In the genomic region with DNA sequence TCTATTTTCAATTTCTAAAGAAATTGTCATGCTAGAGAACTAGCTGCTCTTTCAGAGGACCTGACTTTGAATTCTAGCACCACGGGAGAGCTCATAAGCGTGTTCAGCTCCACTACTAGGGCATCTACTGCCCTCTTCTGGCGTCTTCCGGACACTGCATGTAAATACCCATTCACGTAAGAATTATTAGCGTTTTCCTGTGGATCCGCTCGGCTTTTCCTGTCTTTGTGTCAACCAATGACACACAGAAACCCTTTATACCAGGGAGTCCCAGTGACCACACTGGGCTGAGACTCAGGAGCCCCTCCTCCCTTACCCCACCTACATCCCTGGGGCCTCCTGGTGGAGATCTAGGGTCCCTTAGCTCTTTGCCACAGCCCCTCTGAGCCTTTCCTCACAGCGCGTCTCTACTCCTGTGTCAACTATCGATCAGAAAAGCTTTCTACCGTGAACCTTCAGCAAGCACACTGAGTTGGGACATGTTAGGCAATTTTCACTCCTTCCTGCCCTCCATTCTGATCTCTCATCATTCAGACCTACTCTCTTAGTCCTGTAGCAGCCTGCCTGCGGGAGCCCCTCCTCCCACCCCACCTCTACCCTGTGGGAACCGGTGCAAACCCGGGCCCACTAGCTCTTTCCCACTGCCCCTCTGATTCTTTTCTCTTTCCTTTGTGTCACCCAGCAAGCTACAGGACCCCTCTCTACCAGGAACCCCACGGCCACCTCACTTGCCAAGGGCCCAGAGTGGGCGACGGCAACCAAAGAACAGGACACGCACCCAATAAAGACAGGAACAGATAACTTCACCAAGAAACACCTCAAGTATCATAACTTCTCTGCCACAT, we compare ENCODE assay signal across 7 mouse cellular contexts. TPM values are rescaled to one million over a fixed set of nuclear protein-coding genes. Genes with fewer than 3 reads are reported as not detected.
DNase-seq lines count a peak whose midpoint lies in the region; ATAC-seq lines count a peak whose summit lies in the region.

No protein-coding gene starts in this region.

- H3K27ac ChIP-seq in intestine, embryonic 14.5 days (ENCODE audit: low read depth), result no peak overlapping the region
- no peak overlapping the region for H3K27ac ChIP-seq in midbrain, embryonic 11.5 days (ENCODE audit: low read depth, low read length)

- WGBS in intestine, embryonic 14.5 days, result 4% methylated on average over 19 of the region's 19 CpGs
- WGBS in midbrain, embryonic 11.5 days, result 2% methylated on average over 19 of the region's 19 CpGs

- no peak overlapping the region for H3K9ac ChIP-seq in intestine, embryonic 14.5 days (ENCODE audit: low read length)
- peak overlapping the region; percentile 53 for H3K9ac ChIP-seq in midbrain, embryonic 11.5 days (ENCODE audit: low read length)

- peak overlapping the region; percentile 48 for H3K4me2 ChIP-seq in intestine, embryonic 14.5 days (ENCODE audit: low read length)
- peak overlapping the region; percentile 56 for H3K4me2 ChIP-seq in midbrain, embryonic 11.5 days

- no peaks in the 10 kb centered on the region for H3K36me3 ChIP-seq in intestine, embryonic 14.5 days (ENCODE audit: control insufficient read depth, insufficient read depth, low read length)
- H3K36me3 ChIP-seq in midbrain, embryonic 11.5 days (ENCODE audit: control insufficient read depth, insufficient read depth, low read length), result no peaks in the 10 kb centered on the region

- intact Hi-C loops in left cerebral cortex, postnatal 4 days (cut with DNase I), result loop anchor here (1.0 to 5.0 kb wide), 3 partner anchors 10 to 1350 kb away; no protein-coding TSS in a partner anchor

- peaks cover 19% of the 10 kb centered on the region; the same call in 1 of the 2 replicates for H3K27me3 ChIP-seq in intestine, embryonic 14.5 days (replicated peaks; ENCODE audit: control insufficient read depth, insufficient read depth, low read length)
- H3K27me3 ChIP-seq in midbrain, embryonic 11.5 days (ENCODE audit: control insufficient read depth, insufficient read depth, low read length), result no peaks in the 10 kb centered on the region

- H3K4me3 ChIP-seq in intestine, embryonic 14.5 days (ENCODE audit: low read depth, low read length), result peak overlapping the region; percentile 17
- H3K4me3 ChIP-seq in midbrain, embryonic 11.5 days (ENCODE audit: low read depth, low read length), result peak overlapping the region; percentile 34

- no peaks in the 10 kb centered on the region; the same call in 1 of the 2 replicates for H3K9me3 ChIP-seq in intestine, embryonic 14.5 days (ENCODE audit: control insufficient read depth, low read length)
- peaks cover 4% of the 10 kb centered on the region for H3K9me3 ChIP-seq in midbrain, embryonic 11.5 days (ENCODE audit: control insufficient read depth, low read length)

- peak; percentile 79 for DNase-seq in adrenal gland, adult 2 months
- DNase-seq in embryo, embryonic 11 days, result peak; percentile 87
- DNase-seq in gastrocnemius, postnatal 25 days, result peak; percentile 40
- DNase-seq in intestine, embryonic 14.5 days (ENCODE audit: low spot score), result peak; percentile 83
- peak; percentile 90 for DNase-seq in left cerebral cortex, postnatal 4 days
- peak; percentile 97 for DNase-seq in midbrain, embryonic 11.5 days (ENCODE audit: low spot score, missing footprints)
- peak; percentile 87 for DNase-seq in spleen, adult 12 weeks (ENCODE audit: low spot score)

- peak; percentile 58 for ATAC-seq in intestine, embryonic 14.5 days (replicated peaks; ENCODE audit: low FRiP score, low TSS enrichment, low read depth)
- ATAC-seq in midbrain, embryonic 11.5 days (ENCODE audit: low FRiP score), result peak; percentile 89

- no peaks in the 10 kb centered on the region for H3K4me1 ChIP-seq in intestine, embryonic 14.5 days (replicated peaks; ENCODE audit: control insufficient read depth, insufficient read depth, low read length)
- H3K4me1 ChIP-seq in midbrain, embryonic 11.5 days (ENCODE audit: control insufficient read depth, insufficient read depth, low read length), result peaks cover 4% of the 10 kb centered on the region; the same call in 1 of the 2 replicates

RNA-seq across cellular contexts. Expression of a gene that starts 21.8 kb away (rescaled TPM):
- total RNA-seq in adrenal gland, adult 2 months (2021), result 1 to 10 TPM; 7.0 to 8.5 TPM
- polyA plus RNA-seq in adrenal gland, adult 2 months (2012; rRNA removed), result 1.1 TPM in 2 replicates
- 1 to 10 TPM; 2.9 to 3.7 TPM for total RNA-seq in gastrocnemius, postnatal 25 days (2021)
- 11.9 and 13.8 TPM in 2 replicates for polyA plus RNA-seq in intestine, embryonic 14.5 days (2014; fragmentation: Nextera tagmentation; extraction: Ambion mirVana)
- 1 to 10 TPM; 5.6 to 6.1 TPM for total RNA-seq in left cerebral cortex, postnatal 4 days (2021)
- 14.0 and 14.9 TPM in 2 replicates for polyA plus RNA-seq in midbrain, embryonic 11.5 days (2014; fragmentation: Nextera tagmentation; extraction: Ambion mirVana)

RNA-seq across cellular contexts. Expression of a gene that starts 32.9 kb away (rescaled TPM):
- 10 to 100 TPM; 16.3 to 20.7 TPM for total RNA-seq in adrenal gland, adult 2 months (2021)
- polyA plus RNA-seq in adrenal gland, adult 2 months (2012; rRNA removed), result 0.40 and 0.53 TPM in 2 replicates
- total RNA-seq in gastrocnemius, postnatal 25 days (2021), result 10 to 100 TPM in 1 of 2 experiments, 1 to 10 TPM in 1; 8.8 to 10.3 TPM
- 39.5 and 49.8 TPM in 2 replicates for polyA plus RNA-seq in intestine, embryonic 14.5 days (2014; fragmentation: Nextera tagmentation; extraction: Ambion mirVana)
- 10 to 100 TPM; 42.6 to 49.5 TPM for total RNA-seq in left cerebral cortex, postnatal 4 days (2021)
- polyA plus RNA-seq in midbrain, embryonic 11.5 days (2014; fragmentation: Nextera tagmentation; extraction: Ambion mirVana), result 69.4 and 77.9 TPM in 2 replicates

Comparison
In these comparisons a context has a peak if more than half of its experiments do, and no peak if none do; other contexts are left out.
1. DNase-seq: peak in every context shown above with its lines; median percentile 97 in midbrain, embryonic 11.5 days; 90 in left cerebral cortex, postnatal 4 days; 87 in embryo, embryonic 11 days; 87 in spleen, adult 12 weeks; 83 in intestine, embryonic 14.5 days; 79 in adrenal gland, adult 2 months; 40 in gastrocnemius, postnatal 25 days.